Mouse (Mus musculus): ENCODE measurements around the gene Nos1ap.
A peak's percentile ranks its signal among the peaks of the same experiment; 100 is the strongest.

The Nos1ap gene

GRCm38 (mm10) chr1:170501556-170501955 lies 88.1 kb downstream of the Nos1ap start:
- DNase-seq (ENCODE audit: low spot score), result no peak

GRCm38 (mm10) chr1:170499891-170500290 lies 89.8 kb downstream of the Nos1ap start:
- DNase-seq (ENCODE audit: low spot score), result no peak

GRCm38 (mm10) chr1:170499466-170499865 lies 90.2 kb downstream of the Nos1ap start:
- no peak for DNase-seq (ENCODE audit: low spot score)

- no peak for DNase-seq (ENCODE audit: low spot score)
Observed at GRCm38 (mm10) chr1:170498645-170499044, 91.0 kb downstream of the Nos1ap start.

GRCm38 (mm10) chr1:170496221-170496620 lies 93.4 kb downstream of the Nos1ap start:
- DNase-seq (ENCODE audit: low spot score), result no peak

- DNase-seq (ENCODE audit: low spot score), result peak; percentile 69
Observed at GRCm38 (mm10) chr1:170495538-170496183, 94.0 kb downstream of the Nos1ap start.

GRCm38 (mm10) chr1:170492527-170492926 lies 97.1 kb downstream of the Nos1ap start:
- no peak for DNase-seq (ENCODE audit: low spot score)

GRCm38 (mm10) chr1:170492027-170492426 lies 97.6 kb downstream of the Nos1ap start:
- no peak for DNase-seq (ENCODE audit: low spot score)

- no peak for DNase-seq (ENCODE audit: low spot score)
Observed at GRCm38 (mm10) chr1:170489936-170490335, 99.7 kb downstream of the Nos1ap start.

- no peak for DNase-seq (ENCODE audit: low spot score)
Observed at GRCm38 (mm10) chr1:170489450-170489849, 100.2 kb downstream of the Nos1ap start.

- peak; percentile 70 for DNase-seq (ENCODE audit: low spot score)
Observed at GRCm38 (mm10) chr1:170485119-170485518, 104.5 kb downstream of the Nos1ap start.

GRCm38 (mm10) chr1:170482236-170482905 lies 107.3 kb downstream of the Nos1ap start:
- no peak for DNase-seq (ENCODE audit: low spot score)

GRCm38 (mm10) chr1:170481093-170481492 lies 108.6 kb downstream of the Nos1ap start:
- DNase-seq (ENCODE audit: low spot score), result no peak

GRCm38 (mm10) chr1:170479458-170479798 lies 110.2 kb downstream of the Nos1ap start:
- peak; percentile 64 for DNase-seq (ENCODE audit: low spot score)

GRCm38 (mm10) chr1:170478791-170479457 lies 110.7 kb downstream of the Nos1ap start:
- DNase-seq (ENCODE audit: low spot score), result peak; percentile 66

- DNase-seq (ENCODE audit: low spot score), result no peak
Observed at GRCm38 (mm10) chr1:170477636-170478600, 111.7 kb downstream of the Nos1ap start.

GRCm38 (mm10) chr1:170473460-170473859 lies 116.2 kb downstream of the Nos1ap start:
- no peak for DNase-seq (ENCODE audit: low spot score)

GRCm38 (mm10) chr1:170472861-170473260 lies 116.8 kb downstream of the Nos1ap start:
- DNase-seq (ENCODE audit: low spot score), result no peak

GRCm38 (mm10) chr1:170466099-170467009 lies 123.3 kb downstream of the Nos1ap start:
- DNase-seq (ENCODE audit: low spot score), result no peak

GRCm38 (mm10) chr1:170462140-170462539 lies 127.5 kb downstream of the Nos1ap start:
- DNase-seq (ENCODE audit: low spot score), result no peak
